Mouse (Mus musculus): ENCODE measurements around the gene Themis2. TPM values are rescaled to one million over a fixed set of nuclear protein-coding genes. Genes with fewer than 3 reads are reported as not detected.

The Themis2 gene
- polyA plus RNA-seq, 1 experiment from 2014 or later, result 0.96 TPM

Other genes starting within 250 kb of the Themis2 start
- 1.1 and 1.2 TPM in 2 replicates for gene Ptafr, start 232.3 kb downstream of the Themis2 start, polyA plus RNA-seq (2015; fragmentation: Nextera tagmentation; extraction: Ambion mirVana)
- 30.6 and 31.5 TPM in 2 replicates for gene Eya3, start 157.4 kb downstream of the Themis2 start, polyA plus RNA-seq (2015; fragmentation: Nextera tagmentation; extraction: Ambion mirVana)
- gene Xkr8, start 63.8 kb downstream of the Themis2 start, polyA plus RNA-seq (2015; fragmentation: Nextera tagmentation; extraction: Ambion mirVana), result 5.1 TPM in 2 replicates
- gene Smpdl3b, start 39.1 kb downstream of the Themis2 start, polyA plus RNA-seq (2015; fragmentation: Nextera tagmentation; extraction: Ambion mirVana), result 6.4 and 6.7 TPM in 2 replicates
- 111 TPM in 2 replicates for gene Rpa2, start 28.1 kb downstream of the Themis2 start, polyA plus RNA-seq (2015; fragmentation: Nextera tagmentation; extraction: Ambion mirVana)
- 52.9 and 54.5 TPM in 2 replicates for gene Ppp1r8, start 46.8 kb upstream of the Themis2 start, polyA plus RNA-seq (2015; fragmentation: Nextera tagmentation; extraction: Ambion mirVana)
- gene Stx12, start 88.1 kb upstream of the Themis2 start, polyA plus RNA-seq (2015; fragmentation: Nextera tagmentation; extraction: Ambion mirVana), result 62.2 and 64.0 TPM in 2 replicates
- 43.0 and 45.8 TPM in 2 replicates for gene Fam76a, start 126.2 kb upstream of the Themis2 start, polyA plus RNA-seq (2015; fragmentation: Nextera tagmentation; extraction: Ambion mirVana)
- 0.69 and 0.74 TPM in 2 replicates for gene Fgr, start 177.7 kb upstream of the Themis2 start, polyA plus RNA-seq (2015; fragmentation: Nextera tagmentation; extraction: Ambion mirVana)
- gene Ahdc1, start 214.9 kb upstream of the Themis2 start, polyA plus RNA-seq (2015; fragmentation: Nextera tagmentation; extraction: Ambion mirVana), result 8.5 and 10.5 TPM in 2 replicates